Mouse (Mus musculus): ENCODE data around the gene Ttyh2.

Ttyh2 gene

DNA sequence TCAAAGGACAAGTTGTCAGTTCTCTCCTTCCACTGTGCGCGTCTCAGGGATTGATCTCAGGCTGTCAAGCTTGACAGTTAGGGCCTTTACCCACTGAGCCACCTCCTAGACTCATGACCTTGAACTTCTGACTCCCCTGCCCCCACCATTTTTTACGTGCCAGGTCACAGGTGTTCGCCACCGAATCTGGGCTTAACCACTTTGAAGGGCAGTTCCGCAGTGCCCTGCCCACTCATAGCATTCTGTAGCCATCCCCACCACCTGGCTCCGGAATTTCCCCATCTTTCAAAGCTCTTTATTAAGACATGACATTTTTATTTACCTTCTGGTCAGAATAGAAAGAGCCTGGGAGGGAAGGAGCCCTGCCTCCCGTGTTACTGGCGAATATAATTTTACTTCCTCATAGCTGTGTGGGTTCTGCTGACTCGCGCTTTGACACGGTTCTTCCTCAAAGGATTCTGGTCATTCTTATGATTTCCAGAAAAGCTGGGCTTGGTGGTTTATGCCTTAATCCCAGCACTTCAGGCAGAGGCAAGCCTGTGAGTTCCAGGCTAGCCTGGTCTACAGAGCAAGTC is 72.4 kb downstream of the Ttyh2 start:
- DNase-seq (ENCODE audit: low spot score in 2 of 2) = no peak

DNA sequence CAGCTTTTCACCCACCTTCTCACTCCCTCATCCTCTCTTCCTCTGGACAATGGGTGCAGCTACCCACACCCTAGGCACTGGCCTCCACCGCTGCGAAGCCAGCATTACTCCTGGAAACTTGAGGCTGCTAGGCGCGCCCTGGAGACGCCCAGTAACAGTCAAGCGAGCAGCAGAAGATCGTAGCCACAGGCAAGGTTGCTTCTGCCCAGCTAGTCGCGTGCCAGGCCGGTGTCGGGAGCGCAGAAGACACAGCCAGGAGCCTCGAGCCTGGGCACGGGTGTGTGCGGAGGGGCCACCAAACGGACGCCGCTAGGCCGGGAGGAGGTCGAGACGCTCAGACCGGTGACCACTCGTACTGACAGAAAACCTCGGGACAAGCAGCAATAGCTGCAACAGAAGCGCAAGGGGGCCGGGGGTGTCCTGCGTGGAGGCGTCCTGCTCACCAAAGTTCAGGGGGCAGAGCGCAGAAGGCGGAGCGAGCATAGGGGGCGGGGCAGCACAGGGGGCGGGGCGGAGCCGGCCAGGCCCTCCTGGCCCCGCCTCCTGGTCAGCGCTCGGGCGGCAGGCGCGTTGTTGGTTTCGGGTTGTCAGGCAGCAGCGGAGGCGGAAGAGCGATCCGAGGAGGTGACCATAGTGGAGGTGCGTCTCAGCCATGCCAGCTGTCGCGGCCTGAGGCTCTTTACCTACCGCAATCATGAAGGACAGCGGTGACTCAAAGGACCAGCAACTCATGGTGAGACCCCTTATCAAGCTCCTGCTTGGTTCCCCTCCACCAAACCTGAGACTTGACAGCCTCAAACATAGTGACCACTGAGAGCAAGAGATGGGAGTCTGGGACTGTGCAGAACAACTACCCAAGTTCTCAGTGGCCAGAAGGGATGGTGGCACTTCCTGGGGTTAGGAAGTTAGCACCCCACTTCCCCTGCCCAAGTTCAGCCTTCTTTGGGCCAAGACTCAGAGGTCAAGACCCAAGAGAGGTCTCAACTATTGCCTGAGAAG is 89.9 kb downstream of the Ttyh2 start, which contains the start of gene Kif19a:
TSS of gene Kif19a (plus strand) at position 569 of the 999 bp plus-strand sequence.
- peak; percentile 27 to 53 for DNase-seq (ENCODE audit: low spot score in 2 of 2)

DNA sequence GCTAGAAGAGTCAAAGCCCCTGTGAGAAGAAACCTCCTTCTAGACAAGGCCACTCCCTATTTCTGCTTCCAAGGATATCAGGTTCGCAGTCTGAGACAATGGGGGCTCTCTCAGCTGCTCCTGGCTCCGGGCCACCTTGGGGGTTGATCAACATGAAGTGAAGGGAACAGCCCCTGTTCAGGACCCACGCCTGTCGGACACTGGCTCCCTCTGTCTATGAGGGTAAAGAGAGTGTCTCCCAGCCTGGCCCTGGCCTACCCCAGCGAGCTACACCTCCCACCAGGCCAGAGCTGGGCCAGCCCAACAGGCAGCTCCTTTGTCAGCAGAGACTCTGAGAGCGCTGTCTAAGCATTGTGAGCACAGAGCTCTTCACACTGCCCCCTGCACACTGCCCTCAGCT is 94.7 kb downstream of the Ttyh2 start:
- no peak for DNase-seq (ENCODE audit: low spot score in 2 of 2)
